Mouse (Mus musculus) telencephalon, adult 2 months (tissue): ENCODE measurements around the gene Duox1.
"Not testable (repeated sequence)": the region's sequence is repeated elsewhere in the genome, so short reads cannot be mapped to it uniquely, and the experiment has no call there.

Source experiments
- DNase-seq: peaks from one replicate; pipeline ENCODE4 v3.0.0-alpha.2; 2011; ENCODE audit warnings: low read depth, low spot score

Gene Duox1

DNA sequence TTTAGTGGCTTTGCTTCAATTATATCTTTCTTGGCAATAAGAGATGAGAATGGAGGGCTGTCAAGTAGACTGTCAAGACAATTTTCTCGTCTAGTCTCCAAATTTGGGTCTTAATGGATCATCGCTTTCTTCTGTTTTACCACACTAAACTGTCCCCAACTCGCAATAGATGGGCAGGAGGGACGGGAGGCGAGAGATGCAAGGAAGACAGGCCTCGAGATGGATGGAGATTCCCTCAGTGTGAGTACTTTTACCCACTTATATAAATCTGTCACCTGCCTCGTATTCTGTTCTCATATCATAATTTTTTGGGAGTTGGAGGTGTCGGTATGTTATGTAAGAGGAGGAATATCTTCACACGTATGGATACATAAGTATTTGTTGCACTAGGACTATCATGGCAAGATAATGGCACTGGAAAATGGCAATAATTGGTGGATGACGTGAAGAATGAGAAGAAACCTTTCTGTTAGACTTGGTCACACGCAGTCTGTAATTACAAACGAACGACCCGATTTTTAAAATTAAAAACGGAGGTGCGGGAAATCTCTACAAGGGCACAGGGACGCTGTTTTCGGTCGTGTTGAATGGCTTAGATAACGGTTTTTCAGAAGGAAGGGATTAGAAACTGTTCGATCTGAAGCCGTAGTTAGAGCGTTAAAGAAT is 59.3 kb downstream of the Duox1 start:
- no peak for DNase-seq

DNA sequence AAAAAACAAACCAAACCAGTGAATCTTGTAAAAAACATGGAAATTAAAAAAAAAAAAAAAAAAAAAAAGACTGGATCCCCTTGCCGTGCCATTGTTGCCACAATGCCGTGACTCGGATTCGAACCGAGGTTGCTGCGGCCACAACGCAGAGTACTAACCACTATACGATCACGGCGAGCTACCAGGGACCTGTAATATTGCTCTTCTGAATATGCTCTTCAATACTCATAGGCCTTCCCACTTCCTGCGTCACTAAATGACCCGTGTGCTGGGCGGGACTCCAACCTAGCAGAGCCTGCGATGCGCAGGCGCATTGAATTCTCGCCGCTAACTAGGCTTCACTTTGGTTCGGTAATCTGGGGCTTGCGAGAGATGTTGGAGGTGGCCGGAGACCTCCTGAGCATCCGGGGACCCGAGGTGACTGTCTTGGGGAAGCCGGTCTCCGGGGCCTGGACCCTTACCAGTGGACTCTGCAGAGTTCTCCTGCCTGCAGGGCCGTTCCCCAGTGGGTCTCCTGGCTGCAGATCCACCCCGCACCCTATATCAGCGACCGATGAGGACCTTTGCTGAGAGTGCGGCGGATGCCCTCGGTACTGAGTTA is 60.0 kb downstream of the Duox1 start:
- DNase-seq, result peak; percentile 96

DNA sequence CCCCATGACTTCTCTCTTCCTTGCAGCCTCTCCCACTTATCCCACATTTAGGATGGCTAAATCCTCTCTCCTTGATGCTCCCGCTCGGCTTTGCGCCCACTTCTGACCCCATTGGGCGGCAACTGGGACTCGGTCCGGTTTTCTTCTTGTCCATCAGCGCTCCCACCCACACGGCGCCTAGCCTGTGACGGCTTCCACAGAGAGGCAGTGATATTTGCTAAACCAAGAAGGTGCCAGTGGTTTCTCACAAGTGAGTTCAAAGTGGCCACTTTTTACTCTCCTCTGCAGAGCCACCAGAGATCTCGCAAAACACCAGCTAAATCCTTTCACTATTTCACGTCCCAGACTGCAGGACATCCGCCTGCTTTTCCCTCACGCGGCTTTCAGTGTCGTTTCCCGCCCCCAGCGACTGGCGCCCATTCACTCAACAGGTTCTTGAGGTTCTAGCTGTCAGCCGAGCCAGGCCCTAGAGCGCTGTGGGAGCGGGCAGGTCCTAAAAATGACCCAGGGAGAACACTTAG is 60.6 kb downstream of the Duox1 start:
- DNase-seq, result no peak

DNA sequence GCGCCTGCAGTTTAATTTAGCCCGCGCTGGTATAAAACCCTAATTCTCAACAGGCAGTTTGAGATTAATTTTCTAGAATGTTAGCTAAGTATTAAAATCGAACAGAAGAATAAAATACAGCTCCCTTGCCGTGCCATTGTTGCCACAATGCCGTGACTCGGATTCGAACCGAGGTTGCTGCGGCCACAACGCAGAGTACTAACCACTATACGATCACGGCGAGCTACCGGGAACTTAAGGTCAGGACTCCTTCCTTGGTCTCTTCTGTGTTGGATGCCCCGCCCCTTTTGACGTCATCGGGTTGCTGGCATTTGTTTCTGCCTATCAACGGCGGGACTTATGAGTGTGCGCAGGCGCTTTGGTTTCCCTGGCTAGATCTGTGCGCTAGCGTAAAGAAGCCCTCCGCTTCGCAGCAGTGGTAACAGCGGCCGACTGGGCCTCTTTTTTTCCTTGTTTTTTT is 61.8 kb downstream of the Duox1 start:
- DNase-seq, result peak; percentile 95

DNA sequence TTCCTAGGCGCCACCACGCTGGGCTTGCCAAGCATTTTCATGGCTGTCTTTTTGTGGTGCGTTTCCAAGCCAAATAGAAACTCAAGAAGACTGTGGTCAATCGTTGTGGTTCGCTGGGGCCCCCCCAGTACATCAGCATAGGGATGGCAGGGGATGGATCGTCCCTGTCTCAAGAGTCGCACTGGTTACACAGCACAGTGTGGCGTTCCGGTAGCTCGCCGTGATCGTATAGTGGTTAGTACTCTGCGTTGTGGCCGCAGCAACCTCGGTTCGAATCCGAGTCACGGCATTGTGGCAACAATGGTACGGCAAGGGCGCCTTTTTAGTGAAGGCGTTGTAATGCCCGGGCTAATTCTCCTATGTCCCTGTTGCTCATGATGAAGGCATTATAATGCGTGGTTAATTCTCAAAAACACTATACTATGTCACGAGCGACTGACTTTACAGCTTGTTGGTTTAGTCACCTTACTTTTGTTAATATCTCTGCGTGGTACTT is 62.3 kb downstream of the Duox1 start:
- peak; percentile 72 for DNase-seq

DNA sequence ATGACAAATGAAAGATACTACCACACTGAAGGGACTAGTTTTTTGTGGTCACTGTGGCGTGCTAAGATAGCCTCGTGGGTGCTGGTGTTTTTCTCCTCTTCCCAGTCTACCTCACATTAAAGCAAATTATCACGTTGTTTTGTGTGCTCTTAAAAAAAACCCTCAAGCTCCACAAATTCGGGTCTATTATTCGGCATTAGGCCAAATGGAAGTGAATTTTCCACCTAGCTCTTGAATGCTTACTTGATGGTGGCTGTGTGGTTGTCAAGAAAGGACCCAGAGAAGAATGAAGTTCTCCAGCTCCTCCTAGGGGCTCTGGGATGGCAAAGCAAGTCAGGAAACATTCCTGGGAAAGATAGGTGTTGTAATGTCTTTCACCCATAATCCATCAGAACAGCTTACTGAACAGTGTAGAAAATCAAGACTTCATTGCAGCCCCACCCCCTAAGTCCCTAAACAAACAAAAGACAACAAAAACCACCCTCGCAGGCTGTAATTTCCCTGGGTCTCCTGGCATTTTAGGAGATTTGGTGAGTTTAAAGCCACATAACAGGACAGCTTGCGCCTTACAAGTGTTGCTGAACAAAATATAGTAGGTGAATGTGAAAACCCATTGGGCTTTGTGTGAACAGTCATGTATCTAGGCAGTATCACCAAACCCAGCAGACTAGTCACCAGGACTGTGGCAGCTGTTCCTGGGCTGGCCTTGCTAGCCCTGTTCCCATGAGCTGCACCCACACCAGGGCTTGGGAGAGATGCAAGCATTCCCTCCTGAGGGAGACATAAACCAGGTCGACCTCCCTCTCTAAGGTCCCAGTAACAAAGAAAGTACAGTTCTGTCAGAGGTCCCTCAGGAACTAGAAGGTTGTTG is 63.2 kb downstream of the Duox1 start:
- no peak for DNase-seq

DNA sequence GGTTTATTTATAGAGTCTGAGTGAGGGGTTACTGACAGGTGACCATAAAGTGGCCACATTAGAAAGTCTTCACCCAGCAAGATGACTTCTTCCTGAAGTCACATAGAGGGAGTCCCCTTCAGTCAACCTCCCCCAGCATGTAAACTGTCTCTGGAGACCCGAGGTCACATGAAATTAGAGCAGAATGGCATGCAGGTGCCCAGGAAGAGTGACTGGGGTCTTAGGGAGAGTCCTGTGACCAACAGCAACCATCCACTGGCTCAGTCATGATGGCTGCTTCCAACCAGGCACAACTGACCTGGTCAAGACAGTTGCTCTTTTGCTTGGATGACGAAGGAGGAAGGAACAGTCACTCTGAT is 63.8 kb downstream of the Duox1 start:
- DNase-seq, result no peak

DNA sequence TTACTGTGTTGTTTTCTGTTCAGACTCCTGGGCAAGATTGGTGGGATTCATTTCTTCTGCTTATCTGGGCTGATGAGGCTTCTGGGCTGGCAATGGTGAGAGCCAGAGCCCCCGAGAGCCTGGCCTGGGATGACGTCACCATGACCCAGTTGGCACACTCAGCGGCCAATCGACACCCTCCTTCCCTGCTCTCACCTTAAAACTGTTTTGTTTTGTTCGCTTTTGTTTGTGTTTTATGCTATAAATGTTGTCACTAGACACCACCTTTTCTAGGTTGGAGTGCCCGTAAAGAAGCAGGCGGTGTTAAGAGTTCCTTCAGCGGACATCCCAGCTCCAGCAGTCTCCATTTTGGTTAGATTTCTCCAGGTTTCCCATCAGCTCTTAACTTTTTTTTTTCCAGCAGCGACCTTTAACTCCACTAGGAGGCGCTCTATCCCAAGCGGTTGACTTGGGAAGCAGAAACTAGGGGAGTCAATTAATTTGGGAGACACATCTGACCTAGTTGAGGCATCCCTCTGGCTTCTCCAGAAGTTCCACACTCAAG is 65.4 kb downstream of the Duox1 start:
- DNase-seq, result no peak

DNA sequence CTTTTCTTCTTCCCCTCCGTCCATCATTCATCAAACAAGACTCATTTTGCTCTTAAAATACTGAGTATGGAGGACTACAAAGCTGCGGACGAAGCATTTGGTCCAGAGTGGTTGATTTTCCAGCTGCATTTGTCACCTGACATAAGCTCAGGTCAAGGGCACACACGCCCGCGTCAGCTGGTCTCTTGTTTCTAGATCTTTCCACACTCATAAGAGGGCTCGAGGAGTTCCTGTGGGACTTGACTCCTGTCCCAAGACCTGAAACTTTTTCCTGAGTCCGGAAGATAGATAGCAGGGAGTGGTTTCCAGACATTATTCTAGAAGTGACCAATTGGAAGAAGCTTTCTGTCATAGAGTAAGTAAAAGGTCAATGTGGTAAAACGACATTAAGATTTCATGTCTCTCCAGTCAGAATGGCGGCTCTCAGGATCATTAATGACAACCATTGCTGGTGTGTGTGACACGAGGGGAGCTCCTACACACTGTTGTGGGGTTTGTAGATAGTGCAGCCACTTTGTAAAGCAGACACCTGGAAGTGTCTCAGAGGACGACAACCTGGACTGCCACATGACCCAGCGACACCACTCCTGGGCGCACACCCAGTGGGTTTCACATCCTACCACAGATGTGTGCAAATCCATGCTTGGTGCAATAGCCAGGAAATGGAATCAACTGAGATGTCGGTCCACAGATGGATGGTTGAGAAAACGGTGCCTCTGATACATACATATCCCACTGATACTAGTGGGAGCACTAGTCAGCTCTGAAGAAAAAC is 66.0 kb downstream of the Duox1 start:
- no peak for DNase-seq

DNA sequence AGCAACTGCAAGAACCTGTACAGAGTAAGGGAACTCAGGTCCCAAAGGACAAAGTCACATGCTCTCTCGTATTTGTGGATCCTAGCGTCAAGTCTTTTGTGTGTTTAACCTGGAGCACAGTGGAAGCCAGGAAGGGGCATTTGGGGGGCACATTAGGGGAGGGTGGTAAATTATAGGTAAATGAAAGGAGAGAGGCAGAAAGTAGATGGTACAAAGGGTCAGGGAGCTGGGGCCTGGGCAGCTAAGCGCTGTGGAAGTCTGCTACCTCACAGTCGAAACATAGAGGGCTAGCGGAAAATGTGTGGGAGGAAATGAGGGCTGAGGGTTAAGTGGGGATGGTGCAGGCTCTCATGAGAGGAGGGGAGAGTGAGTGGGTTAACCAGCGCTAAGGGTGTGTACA is 66.6 kb downstream of the Duox1 start:
- DNase-seq, result no peak

DNA sequence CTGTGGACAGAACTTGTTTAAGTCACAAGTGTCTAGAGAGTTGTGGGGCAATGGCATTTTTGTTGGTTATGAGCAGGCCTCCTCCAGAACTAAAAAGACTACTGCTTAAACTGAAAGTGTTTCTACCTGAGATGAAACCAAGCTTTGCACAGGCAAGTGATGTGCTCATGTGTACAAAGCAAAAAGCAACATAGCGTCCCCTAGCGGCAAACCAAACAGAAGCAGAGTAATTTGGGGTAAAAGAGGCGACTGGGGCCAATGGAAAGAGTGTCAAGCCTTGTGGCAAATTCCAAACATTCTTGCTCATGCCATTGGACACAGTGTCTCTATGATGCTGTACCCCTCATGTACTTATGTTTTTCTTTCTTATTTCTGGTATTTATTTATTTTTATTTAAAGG is 69.6 kb downstream of the Duox1 start:
- DNase-seq, result no peak

DNA sequence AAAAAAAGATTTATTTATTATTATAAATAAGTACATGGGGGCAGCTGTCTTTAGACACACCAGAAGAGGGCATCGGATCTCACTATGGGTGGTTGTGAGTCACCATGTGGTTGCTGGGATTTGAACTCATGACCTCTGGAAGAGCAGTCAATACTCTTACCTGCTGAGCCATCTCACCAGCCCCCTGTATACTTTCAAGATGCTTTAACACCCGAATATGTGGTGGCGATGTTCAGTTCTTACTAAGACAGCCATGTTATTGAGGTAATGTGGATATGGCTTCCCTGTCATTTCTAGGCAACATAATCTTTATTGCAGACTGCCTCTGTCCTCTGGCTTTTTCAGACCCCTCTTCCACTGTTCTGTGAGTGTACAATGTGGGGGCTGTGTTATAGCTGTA is 71.7 kb downstream of the Duox1 start:
- not testable (repeated sequence) for DNase-seq

DNA sequence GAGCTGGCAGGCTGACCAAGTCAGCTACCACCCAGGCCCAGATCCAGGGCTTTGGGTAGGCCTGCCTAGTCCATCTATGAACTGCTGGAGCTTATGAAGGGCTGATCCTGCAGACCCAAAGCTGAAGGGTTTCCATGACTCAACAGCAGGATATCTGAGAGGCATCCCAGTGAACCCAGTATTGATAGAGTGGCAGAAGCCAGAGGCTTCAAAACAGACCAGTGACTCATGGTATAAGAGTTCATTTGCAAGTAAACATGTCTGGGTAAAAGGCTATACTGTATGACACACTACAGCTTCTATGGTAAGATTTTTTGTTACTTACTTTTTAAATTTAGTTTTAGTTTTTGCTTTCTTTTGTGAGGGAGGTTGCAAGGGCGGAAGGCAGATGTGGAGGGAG is 80.7 kb downstream of the Duox1 start:
- DNase-seq, result no peak
